Mouse (Mus musculus) CH12F3 (cell line): ENCODE data around the gene Gas2.

Experiments
- in situ Hi-C: fragments of 300-500 bp; cut with MboI; formaldehyde crosslinking; loops from 2 replicates; pipeline ENCODE4 v1.14.3; 2020; ENCODE audit warnings: low sequenced_read_pairs

Gene Gas2

GRCm38 (mm10) chr7:51962219-51962952 is 100.6 kb downstream of the Gas2 start:
- in situ Hi-C loops, result no loop called here

- in situ Hi-C loops, result no loop called here
Observed at GRCm38 (mm10) chr7:51964681-51965080, 102.9 kb downstream of the Gas2 start.

GRCm38 (mm10) chr7:51967581-51967980 is 105.8 kb downstream of the Gas2 start:
- in situ Hi-C loops, result no loop called here

- in situ Hi-C loops, result no loop called here
Observed at GRCm38 (mm10) chr7:51969379-51969778, 107.6 kb downstream of the Gas2 start.

- in situ Hi-C loops, result no loop called here
Observed at GRCm38 (mm10) chr7:51972252-51972855, 110.5 kb downstream of the Gas2 start.

GRCm38 (mm10) chr7:51973091-51973490 is 111.3 kb downstream of the Gas2 start:
- in situ Hi-C loops, result no loop called here

GRCm38 (mm10) chr7:51973526-51973925 is 111.7 kb downstream of the Gas2 start:
- in situ Hi-C loops, result no loop called here

GRCm38 (mm10) chr7:51975181-51975580 is 113.4 kb downstream of the Gas2 start:
- in situ Hi-C loops, result no loop called here

- in situ Hi-C loops, result no loop called here
Observed at GRCm38 (mm10) chr7:51979271-51979670, 117.5 kb downstream of the Gas2 start.

GRCm38 (mm10) chr7:51982303-51982702 is 120.5 kb downstream of the Gas2 start:
- in situ Hi-C loops, result no loop called here

GRCm38 (mm10) chr7:51985763-51986162 is 123.9 kb downstream of the Gas2 start:
- in situ Hi-C loops, result no loop called here

- in situ Hi-C loops, result no loop called here
Observed at GRCm38 (mm10) chr7:51986909-51987308, 125.1 kb downstream of the Gas2 start.

GRCm38 (mm10) chr7:51991020-51991419 is 129.2 kb downstream of the Gas2 start:
- in situ Hi-C loops, result no loop called here

- in situ Hi-C loops, result no loop called here
Observed at GRCm38 (mm10) chr7:52005511-52006295, 143.9 kb downstream of the Gas2 start, which contains the start of gene Svip. Gene Svip (minus strand): TSS chr7:52006018.

- in situ Hi-C loops, result no loop called here
Observed at GRCm38 (mm10) chr7:52006296-52006630, 144.4 kb downstream of the Gas2 start.

GRCm38 (mm10) chr7:52007138-52007537 is 145.3 kb downstream of the Gas2 start:
- in situ Hi-C loops, result no loop called here

- in situ Hi-C loops, result no loop called here
Observed at GRCm38 (mm10) chr7:52013457-52013856, 151.6 kb downstream of the Gas2 start.

GRCm38 (mm10) chr7:52015180-52015579 is 153.4 kb downstream of the Gas2 start:
- in situ Hi-C loops, result no loop called here

- in situ Hi-C loops, result no loop called here
Observed at GRCm38 (mm10) chr7:52015628-52016027, 153.8 kb downstream of the Gas2 start, which contains the start of gene 1700015G11Rik. Gene 1700015G11Rik (minus strand): TSS chr7:52015728.

- in situ Hi-C loops, result no loop called here
Observed at GRCm38 (mm10) chr7:52022039-52022438, 160.2 kb downstream of the Gas2 start.

- in situ Hi-C loops, result no loop called here
Observed at GRCm38 (mm10) chr7:52024050-52024626, 162.3 kb downstream of the Gas2 start.
